Comparison of ENCODE assay signal across 13 mouse cellular contexts in genomic region chr4:127227051-127227673, GRCm38 (mm10). TPM values are rescaled to one million over a fixed set of nuclear protein-coding genes. Genes with fewer than 3 reads are reported as not detected.
DNase-seq lines count a peak whose midpoint lies in the region; ATAC-seq and TF ChIP-seq lines count a peak whose summit lies in the region.
"Had no signal": no experiment of that assay in that cellular context is flagged by ENCODE, and none has a peak within 500 bp of the region (broad histone marks: within the 10 kb centered on the region; RNA-seq: fewer than 3 reads in every experiment).

No protein-coding gene starts in this region.

- no peaks in the 10 kb centered on the region for H3K9me3 ChIP-seq in embryonic facial prominence, embryonic 14.5 days (ENCODE audit: control insufficient read depth, low read length)
- H3K9me3 ChIP-seq in hindbrain, embryonic 16.5 days (ENCODE audit: control insufficient read depth, low read length) = no peaks in the 10 kb centered on the region
- no peaks in the 10 kb centered on the region for H3K9me3 ChIP-seq in neural tube, embryonic 14.5 days (ENCODE audit: control insufficient read depth, low read length)
- no peaks in the 10 kb centered on the region for H3K9me3 ChIP-seq in lung, postnatal 0 days (ENCODE audit: low read length)

- no peak overlapping the region for H3K27ac ChIP-seq in embryonic facial prominence, embryonic 14.5 days (replicated peaks; ENCODE audit: low read depth, low read length)
- H3K27ac ChIP-seq in hindbrain, embryonic 16.5 days (ENCODE audit: low read depth, low read length) = peak overlapping the region; percentile 5; the same call in 1 of the 2 replicates
- H3K27ac ChIP-seq in neural tube, embryonic 14.5 days (ENCODE audit: low read depth, low read length) = peak overlapping the region; percentile 48
- no peak overlapping the region for H3K27ac ChIP-seq in lung, postnatal 0 days (ENCODE audit: low read length)

- 0 out of 2 replicates have a peak overlapping the region, but pooled peaks have one; percentile 1 for H3K4me2 ChIP-seq in embryonic facial prominence, embryonic 14.5 days (ENCODE audit: low read depth, low read length)
- H3K4me2 ChIP-seq in hindbrain, embryonic 16.5 days (ENCODE audit: low read length) = no peak overlapping the region; the same call in 1 of the 2 replicates
- H3K4me2 ChIP-seq in neural tube, embryonic 14.5 days (ENCODE audit: low read depth, low read length) = no peak overlapping the region
- H3K4me2 ChIP-seq in lung, postnatal 0 days (replicated peaks; ENCODE audit: low read depth, low read length) = no peak overlapping the region

- ATAC-seq in embryonic facial prominence, embryonic 14.5 days (ENCODE audit: low read depth) = peak; percentile 77
- ATAC-seq in hindbrain, embryonic 16.5 days = peak; percentile 51
- peak; percentile 39 for ATAC-seq in neural tube, embryonic 14.5 days (ENCODE audit: low read depth)
- no peak for ATAC-seq in lung, postnatal 0 days

- no peaks in the 10 kb centered on the region for H3K36me3 ChIP-seq in embryonic facial prominence, embryonic 14.5 days (ENCODE audit: control insufficient read depth, insufficient read depth, low read length)
- no peaks in the 10 kb centered on the region for H3K36me3 ChIP-seq in hindbrain, embryonic 16.5 days (ENCODE audit: control insufficient read depth, insufficient read depth, low read length)
- H3K36me3 ChIP-seq in neural tube, embryonic 14.5 days (ENCODE audit: control insufficient read depth, insufficient read depth, low read length) = no peaks in the 10 kb centered on the region
- no peaks in the 10 kb centered on the region for H3K36me3 ChIP-seq in lung, postnatal 0 days (ENCODE audit: insufficient read depth, low read length)

- 18% methylated on average over 17 of the region's 17 CpGs for whole genome bisulfite sequencing in embryonic facial prominence, embryonic 14.5 days
- WGBS in hindbrain, embryonic 16.5 days = 16% methylated on average over 17 of the region's 17 CpGs
- WGBS in neural tube, embryonic 14.5 days = 11% methylated on average over 17 of the region's 17 CpGs
- 24% methylated on average over 17 of the region's 17 CpGs for WGBS in lung, postnatal 0 days

- H3K9ac ChIP-seq in embryonic facial prominence, embryonic 14.5 days (ENCODE audit: low read depth, low read length) = no peak overlapping the region
- H3K9ac ChIP-seq in hindbrain, embryonic 16.5 days (ENCODE audit: low read depth, low read length) = no peak overlapping the region
- H3K9ac ChIP-seq in neural tube, embryonic 14.5 days (replicated peaks; ENCODE audit: low read depth, low read length) = no peak overlapping the region
- no peak overlapping the region for H3K9ac ChIP-seq in lung, postnatal 0 days (replicated peaks; ENCODE audit: low read depth)

- no peak for TF ChIP-seq EP300 in lung, postnatal 0 days (IDR thresholded peaks at IDR 0.05)

- H3K27me3 ChIP-seq in embryonic facial prominence, embryonic 14.5 days (replicated peaks; ENCODE audit: control insufficient read depth, insufficient read depth, low read length) = peaks cover 56% of the 10 kb centered on the region
- H3K27me3 ChIP-seq in hindbrain, embryonic 16.5 days (replicated peaks; ENCODE audit: control insufficient read depth, insufficient read depth, low read length) = no peaks in the 10 kb centered on the region
- no peaks in the 10 kb centered on the region for H3K27me3 ChIP-seq in neural tube, embryonic 14.5 days (ENCODE audit: control insufficient read depth, insufficient read depth, low read length)
- 0 out of 2 replicates have a peak, but pooled peaks cover 6% of the 10 kb centered on the region for H3K27me3 ChIP-seq in lung, postnatal 0 days (replicated peaks; ENCODE audit: insufficient read depth, low read length)

- no peaks in the 10 kb centered on the region for H3K4me1 ChIP-seq in embryonic facial prominence, embryonic 14.5 days (ENCODE audit: control insufficient read depth, insufficient read depth, low read length)
- H3K4me1 ChIP-seq in hindbrain, embryonic 16.5 days (ENCODE audit: control insufficient read depth, insufficient read depth, low read depth, low read length) = peaks cover 14% of the 10 kb centered on the region
- H3K4me1 ChIP-seq in neural tube, embryonic 14.5 days (ENCODE audit: control insufficient read depth, insufficient read depth, low read length) = peaks cover 17% of the 10 kb centered on the region
- no peaks in the 10 kb centered on the region for H3K4me1 ChIP-seq in lung, postnatal 0 days (ENCODE audit: insufficient read depth, low read depth, low read length)

- H3K4me3 ChIP-seq in embryonic facial prominence, embryonic 14.5 days (ENCODE audit: low read depth, low read length) = no peak overlapping the region
- no peak overlapping the region for H3K4me3 ChIP-seq in hindbrain, embryonic 16.5 days (ENCODE audit: low read length)
- no peak overlapping the region for H3K4me3 ChIP-seq in neural tube, embryonic 14.5 days (ENCODE audit: low read depth, low read length)
- no peak overlapping the region for H3K4me3 ChIP-seq in lung, postnatal 0 days (ENCODE audit: low read depth, low read length)

- DNase-seq in layer of hippocampus, adult 18-20 months (ENCODE audit: low spot score in 2 of 2) = peak; percentile 60 to 70
- no peak for DNase-seq in layer of hippocampus, adult 9-10 months (ENCODE audit: low spot score)
- peak; percentile 57 for DNase-seq in embryonic facial prominence, embryonic 14.5 days (ENCODE audit: low spot score)
- DNase-seq in lung, adult 18-20 months = no peak
- DNase-seq in lung, postnatal 4 days = no peak
- no peak for DNase-seq in lung, postnatal 0 days (ENCODE audit: low spot score)
- DNase-seq: adrenal gland, adult 8-10 months; B cell, adult 2 months; heart, adult 18-20 months; kidney, adult 18-20 months had no signal

- TF ChIP-seq CTCF in lung, postnatal 0 days (IDR thresholded peaks at IDR 0.05) = no peak

RNA-seq across cellular contexts. Expression of gene Smim12, which starts 16.4 kb away (rescaled TPM):
- 10 to 100 TPM; 49.3 to 51.7 TPM for total RNA-seq in layer of hippocampus, adult 18-20 months (2021)
- 45.7 and 47.9 TPM in 2 replicates for polyA plus RNA-seq in embryonic facial prominence, embryonic 14.5 days (2014; fragmentation: Nextera tagmentation; extraction: Ambion mirVana)
- polyA plus RNA-seq in hindbrain, embryonic 16.5 days (2015; fragmentation: Nextera tagmentation; extraction: Ambion mirVana) = 61.4 and 61.6 TPM in 2 replicates
- polyA plus RNA-seq in neural tube, embryonic 14.5 days (2014; fragmentation: Nextera tagmentation; extraction: Ambion mirVana) = 58.2 and 62.7 TPM in 2 replicates
- polyA plus RNA-seq in lung, postnatal 0 days (2015; fragmentation: Nextera tagmentation; extraction: Ambion mirVana) = 60.4 and 66.1 TPM in 2 replicates

RNA-seq across cellular contexts. Expression of gene Dlgap3, which starts 58.2 kb away (rescaled TPM):
- total RNA-seq in layer of hippocampus, adult 18-20 months (2021) = 100 to 1,000 TPM; 285 to 286 TPM
- polyA plus RNA-seq in embryonic facial prominence, embryonic 14.5 days (2014; fragmentation: Nextera tagmentation; extraction: Ambion mirVana) = 2.3 and 2.8 TPM in 2 replicates
- polyA plus RNA-seq in hindbrain, embryonic 16.5 days (2015; fragmentation: Nextera tagmentation; extraction: Ambion mirVana) = 21.0 and 22.3 TPM in 2 replicates
- polyA plus RNA-seq in neural tube, embryonic 14.5 days (2014; fragmentation: Nextera tagmentation; extraction: Ambion mirVana) = 21.8 and 26.0 TPM in 2 replicates
- 0.10 and 0.18 TPM in 2 replicates for polyA plus RNA-seq in lung, postnatal 0 days (2015; fragmentation: Nextera tagmentation; extraction: Ambion mirVana)
- total RNA-seq: common myeloid progenitor, adult 5-6 weeks had no signal

Comparison
In these comparisons a context has a peak if more than half of its experiments do, and no peak if none do; other contexts are left out.
1. DNase-seq: peak in layer of hippocampus, adult 18-20 months (2 of 2) and embryonic facial prominence, embryonic 14.5 days (single experiment); none in layer of hippocampus, adult 9-10 months (single experiment), lung, adult 18-20 months (0 of 2), lung, postnatal 4 days (0 of 2) and lung, postnatal 0 days (single experiment).
2. H3K27ac ChIP-seq: peak in hindbrain, embryonic 16.5 days (single experiment) and neural tube, embryonic 14.5 days (single experiment); none in embryonic facial prominence, embryonic 14.5 days (single experiment) and lung, postnatal 0 days (single experiment).